Mouse (Mus musculus): Measurements from ENCODE around the gene Gdf15.
"Not testable (repeated sequence)": the region's sequence is repeated elsewhere in the genome, so short reads cannot be mapped to it uniquely, and the experiment has no call there.

Gdf15 gene

DNA sequence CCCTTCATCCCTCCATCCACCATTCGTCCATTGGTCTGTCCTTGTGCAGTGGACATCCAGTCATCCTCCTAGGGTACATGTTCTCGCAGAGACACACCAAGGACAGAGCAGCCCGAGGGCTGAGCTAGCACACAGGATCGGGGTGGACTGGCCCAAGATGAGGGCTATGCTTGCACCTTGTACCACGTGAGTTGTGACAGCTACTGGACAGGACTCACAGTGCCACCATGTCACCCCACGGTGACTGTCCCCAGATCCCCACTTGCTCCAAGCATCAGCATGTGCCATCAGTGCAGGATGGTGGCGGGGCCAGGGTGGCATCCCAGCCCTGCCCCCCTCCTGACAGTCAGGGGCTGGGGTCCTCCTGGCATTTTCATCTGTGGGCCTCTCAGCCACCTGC lies 27.7 kb downstream of the Gdf15 start:
- DNase-seq: no peak

DNA sequence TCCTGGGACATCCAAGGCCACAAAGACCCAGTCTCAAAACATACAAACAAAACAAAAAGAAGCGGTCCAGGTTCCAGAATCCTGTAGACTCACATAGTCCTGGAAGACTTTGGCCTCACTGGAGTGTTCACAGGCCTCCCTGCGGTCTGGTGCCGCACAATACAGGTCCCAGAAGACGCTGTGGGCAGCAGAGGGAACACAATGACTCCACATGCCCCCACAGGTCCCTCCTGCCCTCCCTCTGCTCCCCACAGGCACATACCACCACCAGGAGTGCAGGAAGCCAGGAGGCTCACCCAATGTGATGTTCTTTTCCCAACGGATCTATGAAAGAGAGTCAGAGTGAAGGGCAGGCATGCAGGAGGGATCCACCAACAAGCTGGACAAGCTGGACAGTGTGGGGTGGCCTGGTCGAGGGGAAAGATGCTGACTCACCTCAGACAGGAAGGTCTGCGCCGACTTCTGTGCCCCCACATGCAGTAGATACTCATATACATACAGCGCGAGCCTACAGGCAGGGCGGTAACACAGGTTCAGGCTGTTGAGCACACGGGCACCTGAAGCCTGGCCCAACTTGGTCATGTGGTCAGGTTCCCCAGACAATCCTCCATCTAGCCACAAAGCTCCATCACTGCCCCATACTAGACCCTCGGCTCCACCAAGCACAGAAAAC lies 30.0 kb downstream of the Gdf15 start:
- DNase-seq: no peak

DNA sequence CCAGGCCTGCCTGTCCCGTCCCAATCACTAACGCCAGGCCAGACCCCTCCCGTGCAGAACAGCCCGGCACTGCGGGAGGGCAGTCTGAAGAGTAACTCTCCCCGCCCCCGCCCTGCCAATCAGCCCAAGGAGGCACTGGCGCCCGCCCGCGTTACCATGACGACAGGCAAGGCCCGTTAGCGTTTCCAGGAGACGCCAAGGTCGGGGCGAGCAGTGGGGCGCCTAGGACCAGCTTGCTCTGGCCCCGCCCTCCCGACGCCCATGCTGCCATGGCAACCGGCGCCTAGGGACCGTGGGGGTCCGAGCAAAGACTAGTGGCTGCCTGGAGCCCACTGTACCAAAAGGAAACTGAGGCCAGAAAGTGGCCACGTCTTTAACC lies 31.0 kb downstream of the Gdf15 start:
- DNase-seq: peak; percentile 93

DNA sequence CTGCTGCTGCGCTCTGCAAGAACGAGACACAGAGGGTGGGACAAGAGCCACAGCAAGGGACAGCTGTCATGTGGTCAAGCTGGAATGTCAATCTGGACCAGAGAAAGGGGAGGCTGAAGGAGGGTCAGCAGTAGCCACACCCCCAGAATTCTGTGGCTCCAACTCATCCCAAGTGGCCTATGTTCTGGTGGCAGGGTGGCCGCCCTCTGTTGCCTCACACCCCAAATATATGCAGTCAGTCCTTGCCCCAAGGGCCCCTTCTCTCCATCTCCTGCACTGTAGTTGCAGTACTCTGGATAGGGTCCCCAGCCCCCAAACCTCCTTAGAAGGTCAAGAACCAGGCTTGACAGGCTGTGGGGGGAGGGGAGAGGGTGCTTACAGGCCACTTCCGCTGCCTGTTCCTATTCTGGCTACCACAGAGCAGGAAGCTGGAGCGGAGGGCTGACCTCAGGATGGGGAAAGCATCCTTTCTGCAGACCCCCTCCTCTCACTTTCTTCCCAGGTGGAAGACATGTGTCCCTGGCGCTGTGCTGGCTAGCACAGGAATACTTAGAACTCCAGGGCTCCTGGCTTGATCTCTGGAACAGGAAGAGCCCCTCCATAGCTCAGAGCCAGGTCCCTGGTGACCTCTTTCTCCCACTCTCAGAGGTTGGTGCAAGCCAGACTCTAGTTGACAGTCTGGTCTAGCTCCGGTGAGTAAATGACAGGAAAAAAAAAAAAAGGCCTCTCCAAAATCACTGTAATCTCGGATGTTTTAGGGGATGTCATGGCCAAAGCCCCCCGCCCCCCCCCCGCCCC lies 31.6 kb downstream of the Gdf15 start:
- DNase-seq: peak; percentile 85

- no peak for DNase-seq
Measured at GRCm38 (mm10) chr8:70599507-70600290, 32.6 kb downstream of the Gdf15 start.

GRCm38 (mm10) chr8:70598722-70599121 lies 33.5 kb downstream of the Gdf15 start:
- DNase-seq: peak; percentile 53

DNA sequence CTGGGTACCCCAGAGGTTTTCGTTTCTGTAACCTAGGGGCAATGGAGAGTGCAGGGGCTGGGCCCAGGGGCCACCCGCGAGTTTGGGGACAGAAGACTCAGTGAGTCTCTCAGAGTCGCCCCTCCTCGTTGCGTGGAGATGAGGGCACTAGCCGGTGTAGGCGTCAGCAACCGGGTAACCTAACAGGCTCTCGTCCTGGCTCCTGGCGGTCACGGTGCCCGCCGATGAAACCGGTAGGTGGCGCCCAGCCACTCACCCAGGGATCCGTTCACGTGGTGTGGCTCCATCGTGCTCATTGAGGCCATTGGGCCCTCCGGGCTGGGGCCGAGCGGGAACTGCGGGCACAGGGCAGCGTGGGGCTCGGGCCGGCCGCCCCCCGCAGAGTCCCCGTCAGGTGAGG lies 34.0 kb downstream of the Gdf15 start:
- DNase-seq: peak; percentile 92

- DNase-seq: peak; percentile 48
Measured at GRCm38 (mm10) chr8:70597417-70598272, 34.6 kb downstream of the Gdf15 start.

DNA sequence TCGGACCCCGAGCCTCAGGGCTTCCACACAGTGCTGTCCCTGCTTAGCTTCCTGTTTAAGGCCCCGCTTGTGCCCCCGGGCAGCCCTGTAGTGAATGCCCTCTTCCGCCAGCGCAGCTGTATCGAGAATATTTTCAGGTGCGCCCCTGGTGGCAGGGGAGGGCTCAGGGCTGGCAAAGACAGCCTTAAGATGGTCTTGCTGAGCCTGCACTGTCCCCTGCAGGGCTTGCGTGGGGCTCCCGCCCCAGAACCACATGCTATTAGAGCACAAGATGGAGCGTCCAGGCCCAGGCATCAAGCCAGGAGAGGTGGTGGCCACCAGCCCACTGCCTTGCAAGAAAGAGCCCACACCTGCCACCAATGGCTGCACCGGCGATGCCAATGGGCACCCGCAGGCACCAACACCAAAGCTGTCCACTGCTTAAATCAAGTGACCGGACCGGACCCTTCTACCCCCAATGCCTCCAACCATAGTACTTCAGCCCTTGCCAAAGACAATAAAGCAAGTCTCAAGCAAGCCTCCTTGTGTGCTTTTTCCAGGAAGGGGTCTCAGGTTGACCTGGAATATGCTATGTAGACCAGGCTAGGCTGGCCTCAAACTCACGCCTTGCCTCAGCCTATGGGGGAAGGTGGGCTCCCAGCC lies 35.4 kb downstream of the Gdf15 start:
- DNase-seq: peak; percentile 50

DNA sequence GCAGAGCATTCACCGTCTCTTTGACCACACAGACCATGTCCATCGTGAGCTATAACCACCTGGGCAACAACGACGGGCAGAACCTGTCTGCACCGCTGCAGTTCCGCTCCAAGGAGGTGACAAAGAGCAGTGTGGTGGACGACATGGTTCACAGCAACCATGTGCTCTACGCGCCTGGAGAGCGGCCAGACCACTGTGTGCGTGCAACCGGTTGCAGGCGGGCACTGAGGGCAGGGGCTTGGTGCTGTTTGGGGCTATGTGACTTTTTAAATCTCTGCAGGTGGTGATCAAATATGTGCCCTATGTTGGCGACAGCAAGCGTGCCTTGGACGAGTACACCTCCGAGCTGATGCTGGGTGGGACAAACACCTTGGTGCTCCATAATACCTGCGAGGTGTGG lies 36.0 kb downstream of the Gdf15 start:
- peak; percentile 53 for DNase-seq

DNA sequence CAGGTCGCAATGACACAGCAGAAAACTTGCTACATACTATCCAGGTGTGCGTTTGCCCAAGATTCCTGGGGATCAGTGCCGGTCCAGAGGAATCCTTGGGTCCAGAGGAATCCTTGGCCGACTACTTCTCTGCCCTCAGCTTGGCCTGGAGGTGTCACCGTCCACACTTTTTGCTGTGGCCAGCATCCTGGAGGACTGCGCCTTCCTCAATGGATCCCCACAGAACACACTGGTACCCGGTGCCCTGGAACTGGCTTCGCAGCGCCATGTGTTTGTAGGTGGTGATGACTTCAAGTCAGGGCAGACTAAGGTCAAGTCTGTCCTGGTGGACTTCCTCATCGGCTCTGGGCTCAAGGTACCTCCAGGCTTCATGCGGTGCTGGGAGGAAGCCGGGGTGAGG lies 36.4 kb downstream of the Gdf15 start:
- no peak for DNase-seq

DNA sequence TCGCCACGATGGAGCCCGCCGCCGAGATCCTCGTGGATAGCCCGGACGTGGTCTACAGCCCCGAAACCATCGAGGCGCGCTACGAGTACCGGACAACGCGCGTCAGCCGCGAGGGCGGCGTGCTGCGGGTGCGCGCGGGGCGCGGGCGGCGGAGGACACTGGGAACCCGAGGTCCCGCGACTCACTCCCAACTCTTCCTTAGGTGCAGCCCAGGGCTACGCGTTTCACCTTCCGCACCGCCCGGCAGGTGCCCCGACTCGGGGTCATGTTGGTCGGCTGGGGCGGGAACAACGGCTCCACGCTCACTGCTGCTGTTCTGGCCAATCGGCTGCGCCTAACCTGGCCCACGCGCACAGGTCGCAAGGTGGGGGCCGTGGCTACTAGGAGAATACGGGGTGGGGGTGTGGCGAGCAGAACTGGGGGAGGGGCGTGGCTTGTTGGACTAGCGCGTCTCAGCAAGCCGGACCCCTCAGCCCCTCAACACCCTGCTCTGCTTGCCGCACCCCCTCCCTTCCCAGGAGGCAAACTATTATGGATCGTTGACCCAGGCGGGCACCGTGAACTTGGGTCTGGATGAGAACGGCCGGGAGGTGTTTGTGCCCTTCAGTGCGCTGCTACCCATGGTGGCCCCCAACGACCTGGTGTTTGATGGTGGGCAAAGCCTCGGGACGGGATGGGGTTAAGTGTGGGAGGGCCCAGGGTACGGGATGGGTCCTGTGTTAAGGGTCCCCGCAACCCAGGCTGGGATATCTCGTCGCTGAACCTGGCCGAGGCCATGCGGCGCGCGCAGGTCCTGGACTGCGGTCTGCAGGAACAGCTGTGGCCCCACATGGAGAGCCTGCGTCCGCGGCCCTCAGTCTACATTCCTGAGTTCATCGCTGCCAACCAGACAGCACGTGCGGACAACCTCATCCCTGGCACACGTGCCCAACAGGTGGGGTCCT lies 37.4 kb downstream of the Gdf15 start:
- DNase-seq: peak; percentile 71

DNA sequence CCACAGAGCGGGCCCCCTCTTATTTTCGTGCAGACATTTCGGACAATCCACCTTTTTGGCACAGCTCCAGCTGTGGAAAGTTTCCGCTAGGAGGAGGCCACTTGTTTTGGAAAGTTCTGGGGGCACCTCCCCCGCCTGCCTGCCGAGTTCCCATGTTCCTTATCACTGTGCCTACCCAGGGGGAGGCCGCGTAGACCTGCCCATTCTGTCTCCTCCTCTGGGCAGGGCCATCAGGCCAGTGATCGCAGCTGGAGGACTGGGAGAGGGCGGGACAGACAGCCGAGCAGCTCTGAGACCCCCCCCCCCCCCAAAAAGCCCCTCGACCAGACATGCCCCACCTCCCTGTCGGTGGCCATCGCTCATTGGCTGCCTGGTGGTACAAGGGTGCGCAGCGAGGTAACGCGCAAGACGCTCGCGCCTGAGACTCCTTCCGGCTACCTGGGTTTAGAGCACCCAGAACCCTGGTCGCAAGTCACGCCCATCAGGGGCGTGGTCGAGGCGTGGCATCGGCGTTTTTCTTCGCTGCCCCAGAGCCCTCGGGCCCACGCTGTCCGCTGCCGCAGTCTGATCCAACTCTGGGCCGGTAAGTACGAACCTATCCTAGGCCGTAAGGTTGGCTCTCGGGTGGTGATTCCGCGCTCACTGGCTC lies 38.2 kb downstream of the Gdf15 start, which contains the start of gene Isyna1:
Isyna1 (plus strand) TSS at position 413 of the 649 bp plus-strand sequence.
- DNase-seq: peak; percentile 95

GRCm38 (mm10) chr8:70593173-70593572 lies 39.1 kb downstream of the Gdf15 start:
- DNase-seq: peak; percentile 69

DNA sequence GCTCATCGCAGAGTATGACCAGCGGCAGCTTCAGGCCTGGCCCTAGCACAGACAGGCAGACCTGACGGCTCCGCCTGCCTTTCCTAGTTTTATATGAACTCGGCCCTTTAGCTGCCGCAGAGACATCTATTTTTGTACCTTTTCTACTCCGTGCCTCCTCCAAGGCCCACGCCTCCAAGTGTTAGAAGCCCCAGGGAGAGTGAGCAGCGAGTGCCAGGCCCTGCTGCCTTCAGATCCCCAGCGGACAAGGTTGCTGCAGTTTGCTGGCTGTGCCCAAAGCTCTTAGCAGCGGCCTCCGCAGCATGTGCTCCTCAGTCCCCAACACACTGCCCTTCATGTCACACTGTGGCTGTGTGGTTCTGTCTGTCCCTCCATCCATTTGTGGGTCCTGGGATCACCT lies 40.7 kb downstream of the Gdf15 start:
- no peak for DNase-seq

DNA sequence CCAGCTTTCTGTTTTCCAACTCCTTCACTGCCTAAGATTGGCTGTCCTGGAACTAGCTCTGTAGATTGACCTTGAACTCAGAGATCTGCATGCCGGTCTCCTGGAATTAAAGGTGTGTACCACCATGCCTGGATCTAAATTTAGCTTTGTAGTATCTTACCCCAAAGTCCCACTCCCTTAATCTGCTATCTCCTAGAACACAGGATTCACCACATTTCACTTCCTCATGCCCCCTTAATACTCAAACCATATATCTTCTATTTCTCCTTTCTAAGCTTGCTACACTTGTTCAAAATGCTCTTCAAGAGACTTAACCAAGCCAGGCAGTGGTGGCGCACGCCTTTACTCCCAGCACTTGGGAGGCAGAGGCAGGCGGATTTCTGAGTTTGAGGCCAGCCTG lies 44.3 kb downstream of the Gdf15 start:
- not testable (repeated sequence) for DNase-seq

GRCm38 (mm10) chr8:70585258-70585652 lies 47.0 kb downstream of the Gdf15 start:
- DNase-seq: peak; percentile 84

GRCm38 (mm10) chr8:70584606-70585257 lies 47.5 kb downstream of the Gdf15 start:
- DNase-seq: no peak

- no peak for DNase-seq
Measured at GRCm38 (mm10) chr8:70583476-70584387, 48.5 kb downstream of the Gdf15 start.

All from kidney, postnatal 10 days (tissue).